Mouse (Mus musculus) lung, embryonic 14.5 days (tissue): ENCODE measurements at regions not wholly inside any gene's neighbourhood (a gene's known extent, or its start where the extent isn't known, plus 50 kb on each side); places are given as distances from the start of the nearest gene placed in this dataset.

Experiments used
- ATAC-seq: fragments of 200-750 bp; cut with Nextera tagmentation; 2 replicates; pipeline ENCODE4 v1.8.0; 2017; ENCODE audit warnings: mild to moderate bottlenecking, moderate TSS enrichment, moderate library complexity; ENCODE audit not compliant: insufficient read depth
- DNase-seq: peaks from one replicate; pipeline ENCODE4 v3.0.0-alpha.2; 2015
- H3K27ac ChIP-seq: fragments of 300-500 bp; sonication (generic); 2 replicates; pipeline ENCODE4 v1.5.1; 2014; ENCODE audit warnings: low read depth, mild to moderate bottlenecking, moderate library complexity
- H3K27me3 ChIP-seq: fragments of 300-500 bp; sonication (generic); 2 replicates; pipeline ENCODE4 v1.6.1; 2014; ENCODE audit warnings: low read length, control low read depth; ENCODE audit not compliant: insufficient read depth
- H3K36me3 ChIP-seq: fragments of 300-500 bp; sonication (generic); 2 replicates; pipeline ENCODE4 v1.6.1; 2014; ENCODE audit warnings: control low read depth; ENCODE audit not compliant: insufficient read depth
- H3K4me1 ChIP-seq: fragments of 300-500 bp; sonication (generic); 2 replicates; pipeline ENCODE4 v1.6.1; 2014; ENCODE audit warnings: antibody characterized with exemption, control low read depth; ENCODE audit not compliant: insufficient read depth
- H3K4me2 ChIP-seq: fragments of 300-500 bp; sonication (generic); 2 replicates; pipeline ENCODE4 v1.6.1; 2014; ENCODE audit warnings: mild to moderate bottlenecking
- H3K4me3 ChIP-seq: fragments of 300-500 bp; sonication (generic); 2 replicates; pipeline ENCODE4 v1.5.1; 2014; ENCODE audit warnings: low read depth, low read length
- H3K9ac ChIP-seq: fragments of 300-500 bp; sonication (generic); 2 replicates; pipeline ENCODE4 v1.6.1; 2014
- H3K9me3 ChIP-seq: fragments of 300-500 bp; sonication (generic); 2 replicates; pipeline ENCODE4 v1.6.1; 2016; ENCODE audit warnings: low read depth, low read length, control low read depth
- CTCF ChIP-seq: IDR thresholded peaks from 2 replicates; pipeline ENCODE4 v1.5.1; 2016; ENCODE audit warnings: antibody characterized with exemption, low read depth
- WGBS: fragments of 180-500 bp; shearing (Covaris S2); extraction: QIAGEN DNeasy Blood & Tissue Kit; methylation state at CpG from one replicate; pipeline ENCODE4 v1.1.7; 2014; 5-methylcytosine and 5-hydroxymethylcytosine counted together

DNA sequence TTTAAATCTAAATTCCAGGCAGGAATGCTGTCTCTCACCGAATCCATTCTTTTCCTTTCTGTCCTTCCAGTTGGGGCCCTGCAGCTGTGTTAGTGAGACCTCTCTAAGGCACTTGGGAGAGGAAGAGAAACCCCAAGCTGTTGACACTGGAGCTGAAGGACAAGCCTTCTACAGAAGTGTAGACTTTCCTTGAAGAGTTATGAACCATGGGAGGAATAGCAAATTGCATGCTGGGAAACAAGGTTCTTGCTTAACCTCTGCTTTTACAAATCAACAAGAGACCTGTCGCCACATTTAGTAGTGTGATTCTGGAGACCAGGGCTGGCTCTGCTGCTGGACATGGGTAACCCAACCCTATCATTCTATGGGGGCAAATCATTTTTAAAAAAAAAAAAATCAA, 200.8 kb upstream of the Sash1 start:
- DNase-seq (no peak), ATAC-seq (no peak)
- H3K9ac ChIP-seq = no peak overlapping the region
- 0 out of 2 replicates have a peak, but pooled peaks cover 3% of the 10 kb centered on the region for H3K4me1 ChIP-seq
- no peak overlapping the region for H3K27ac ChIP-seq
- no peak overlapping the region for H3K4me3 ChIP-seq
- WGBS = 70% methylated on average over 2 of the region's 2 CpGs
- H3K27me3 ChIP-seq = no peaks in the 10 kb centered on the region
- H3K36me3 ChIP-seq = no peaks in the 10 kb centered on the region
- no peaks in the 10 kb centered on the region for H3K9me3 ChIP-seq
- TF ChIP-seq CTCF = no peak
- no peak overlapping the region for H3K4me2 ChIP-seq

GRCm38 (mm10) chr10:9085441-9085840, 199.6 kb upstream of the Sash1 start:
- ATAC-seq (no peak), DNase-seq (no peak)
- Histone ChIP-seq H3K4me1 (0 out of 2 replicates have a peak, but pooled peaks cover 3% of the 10 kb centered on the region), H3K9ac (no peak overlapping the region), H3K4me2 (no peak overlapping the region), H3K36me3 (no peaks in the 10 kb centered on the region), H3K27ac (no peak overlapping the region), H3K27me3 (no peaks in the 10 kb centered on the region), H3K9me3 (no peaks in the 10 kb centered on the region), H3K4me3 (no peak overlapping the region)
- TF ChIP-seq CTCF = no peak
- 69% methylated on average over 7 of the region's 7 CpGs for WGBS

DNA sequence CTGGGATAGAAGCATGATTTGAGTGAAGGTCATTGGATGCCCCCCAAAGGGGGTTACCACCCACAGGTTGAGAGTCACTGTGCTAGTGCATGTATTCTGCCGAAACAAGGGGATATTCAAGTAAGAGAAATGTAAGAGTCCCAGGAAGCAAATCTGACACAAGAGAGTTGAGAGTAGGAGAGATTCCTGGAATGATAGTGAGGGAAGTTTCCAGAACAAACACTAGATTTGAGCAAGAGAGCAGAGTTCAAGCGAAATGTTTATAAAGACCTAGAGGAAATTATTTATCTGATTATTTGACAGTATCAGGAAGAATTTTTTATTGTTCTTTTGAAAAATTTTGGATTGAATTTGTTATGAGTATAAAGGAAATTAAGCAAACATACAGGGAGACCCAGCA, 189.0 kb upstream of the Sash1 start:
- H3K27ac ChIP-seq = no peak overlapping the region
- no peak overlapping the region for H3K9ac ChIP-seq
- TF ChIP-seq CTCF = no peak
- no peaks in the 10 kb centered on the region for H3K9me3 ChIP-seq
- H3K4me2 ChIP-seq = no peak overlapping the region
- no peaks in the 10 kb centered on the region for H3K4me1 ChIP-seq
- WGBS = 76% methylated on average over 2 of the region's 2 CpGs
- ATAC-seq (no peak), DNase-seq (no peak)
- no peaks in the 10 kb centered on the region for H3K27me3 ChIP-seq
- H3K4me3 ChIP-seq = no peak overlapping the region
- H3K36me3 ChIP-seq = no peaks in the 10 kb centered on the region

- H3K27ac ChIP-seq = no peak overlapping the region
- no peaks in the 10 kb centered on the region for H3K36me3 ChIP-seq
- DNase-seq (peak; percentile 70), ATAC-seq (no peak)
- peak; percentile 57 for TF ChIP-seq CTCF
- no peaks in the 10 kb centered on the region for H3K27me3 ChIP-seq
- H3K9me3 ChIP-seq = no peaks in the 10 kb centered on the region
- no peak overlapping the region for H3K4me3 ChIP-seq
- H3K4me1 ChIP-seq = no peaks in the 10 kb centered on the region
- 12% methylated on average over 5 of the region's 5 CpGs for WGBS
- no peak overlapping the region for H3K9ac ChIP-seq
- no peak overlapping the region for H3K4me2 ChIP-seq
Measured at GRCm38 (mm10) chr10:9071630-9072029, 185.8 kb upstream of the Sash1 start.

DNA sequence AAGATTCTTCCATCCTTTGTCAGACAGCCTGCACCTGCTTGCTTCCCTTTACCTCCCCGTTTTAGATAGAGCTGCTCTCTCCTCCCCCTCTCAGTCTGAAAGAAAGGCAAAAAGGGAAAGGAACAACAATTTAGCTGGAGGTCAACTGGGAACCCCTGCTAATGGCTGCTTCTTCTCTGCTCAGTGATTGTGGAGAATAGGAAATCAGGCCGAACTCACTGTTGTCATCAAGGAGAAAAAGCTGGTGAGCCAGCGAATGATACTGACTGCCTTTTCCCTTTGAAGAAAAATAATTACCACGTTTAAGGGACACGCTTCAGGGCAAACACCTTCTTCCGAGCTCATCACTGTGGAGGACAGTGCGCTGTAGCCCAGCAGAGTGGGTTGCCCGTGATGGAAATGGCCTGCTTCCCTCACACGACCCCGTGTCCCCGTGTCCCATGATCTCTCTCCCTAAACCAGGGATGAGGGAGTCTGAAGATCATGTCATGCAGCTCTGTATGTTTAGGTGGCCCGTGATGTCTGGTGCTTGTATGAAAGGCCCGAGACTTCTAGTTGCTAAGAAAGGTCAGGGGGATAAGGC, 183.8 kb upstream of the Sash1 start:
- H3K9ac ChIP-seq = no peak overlapping the region
- ATAC-seq (no peak), DNase-seq (no peak)
- no peak overlapping the region for H3K27ac ChIP-seq
- H3K9me3 ChIP-seq = no peaks in the 10 kb centered on the region
- no peak overlapping the region for H3K4me2 ChIP-seq
- H3K27me3 ChIP-seq = no peaks in the 10 kb centered on the region
- H3K4me1 ChIP-seq = no peaks in the 10 kb centered on the region
- no peak for TF ChIP-seq CTCF
- WGBS = 56% methylated on average over 13 of the region's 13 CpGs
- H3K4me3 ChIP-seq = no peak overlapping the region
- no peaks in the 10 kb centered on the region for H3K36me3 ChIP-seq

DNA sequence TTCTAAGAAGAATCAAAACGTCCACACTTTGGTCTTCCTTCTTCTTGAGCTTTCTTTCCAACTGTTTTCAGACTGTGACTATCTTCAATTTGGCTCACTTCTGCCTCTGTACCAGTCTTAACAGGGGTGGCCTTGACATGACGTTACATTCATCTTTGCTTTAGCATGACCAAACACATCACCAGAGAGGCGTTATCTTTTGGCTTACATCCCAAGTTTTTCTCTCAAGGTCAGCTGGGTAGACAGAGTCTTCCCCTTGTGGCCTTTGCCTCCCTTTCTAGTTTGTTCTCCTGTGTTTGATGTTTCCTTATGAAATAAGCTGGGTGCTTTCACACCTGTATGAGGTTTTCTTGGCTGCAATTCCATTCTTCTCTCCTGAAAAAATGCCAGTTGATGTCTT, 180.7 kb upstream of the Sash1 start:
- H3K4me1 ChIP-seq = no peaks in the 10 kb centered on the region
- H3K36me3 ChIP-seq = no peaks in the 10 kb centered on the region
- H3K9me3 ChIP-seq = no peaks in the 10 kb centered on the region
- no peak overlapping the region for H3K4me3 ChIP-seq
- WGBS = 46% methylated on average over 3 of the region's 3 CpGs
- H3K27ac ChIP-seq = no peak overlapping the region
- no peak overlapping the region for H3K4me2 ChIP-seq
- no peak overlapping the region for H3K9ac ChIP-seq
- ATAC-seq = no peak
- no peak for TF ChIP-seq CTCF
- DNase-seq = no peak
- no peaks in the 10 kb centered on the region for H3K27me3 ChIP-seq

DNA sequence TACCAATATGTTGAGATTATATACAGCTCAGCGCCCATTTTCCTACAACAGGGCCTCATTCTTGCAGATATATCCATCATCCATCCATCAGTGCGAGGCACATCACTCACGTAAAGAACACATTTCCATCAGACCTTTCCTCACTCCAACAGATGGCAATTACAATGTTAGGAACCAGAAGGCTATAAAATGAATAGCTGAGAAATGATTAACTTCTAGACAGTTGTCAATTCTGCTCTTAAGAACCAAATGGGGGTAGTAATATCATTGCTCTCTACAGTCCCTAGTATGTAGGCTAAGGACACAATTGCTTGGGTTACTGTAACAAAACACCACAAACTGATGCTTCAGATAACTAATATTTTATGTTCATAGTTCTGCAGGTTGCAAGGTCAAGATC, 176.1 kb upstream of the Sash1 start:
- no peaks in the 10 kb centered on the region for H3K27me3 ChIP-seq
- 94% methylated on average over 3 of the region's 3 CpGs for WGBS
- ATAC-seq (no peak), DNase-seq (no peak)
- H3K36me3 ChIP-seq = no peaks in the 10 kb centered on the region
- H3K4me1 ChIP-seq = no peaks in the 10 kb centered on the region
- no peak overlapping the region for H3K27ac ChIP-seq
- no peak overlapping the region for H3K4me2 ChIP-seq
- no peak for TF ChIP-seq CTCF
- H3K4me3 ChIP-seq = no peak overlapping the region
- no peaks in the 10 kb centered on the region for H3K9me3 ChIP-seq
- no peak overlapping the region for H3K9ac ChIP-seq

- Histone ChIP-seq H3K27me3 (no peaks in the 10 kb centered on the region), H3K36me3 (no peaks in the 10 kb centered on the region), H3K4me1 (no peaks in the 10 kb centered on the region), H3K4me3 (no peak overlapping the region), H3K9ac (no peak overlapping the region), H3K4me2 (no peak overlapping the region), H3K9me3 (no peaks in the 10 kb centered on the region), H3K27ac (no peak overlapping the region)
- DNase-seq = no peak
- no peak for ATAC-seq
- 62% methylated on average over 3 of the region's 3 CpGs for WGBS
- TF ChIP-seq CTCF = no peak
Measured at GRCm38 (mm10) chr10:9055274-9055673, 169.4 kb upstream of the Sash1 start.
